Mouse (Mus musculus) layer of hippocampus, adult 9-10 months (tissue): Measurements from ENCODE around the gene Abce1.
A peak's percentile ranks its signal among the peaks of the same experiment; 100 is the strongest.
"Not testable (repeated sequence)": the region's sequence is repeated elsewhere in the genome, so short reads cannot be mapped to it uniquely, and the experiment has no call there.

Experiments
- DNase-seq: peaks from one replicate; pipeline ENCODE4 v3.0.0; 2022; ENCODE audit warnings: low spot score

Abce1 gene

GRCm38 (mm10) chr8:79711064-79711961 is at the start of gene Abce1, which contains the start of gene Anapc10:
Gene Abce1, minus strand, starts transcription at chr8:79711740.
Gene Anapc10, plus strand, starts transcription at chr8:79711820.
- DNase-seq, result peak; percentile 96

- no peak for DNase-seq
Measured at GRCm38 (mm10) chr8:79750305-79750704, 38.8 kb upstream of the Abce1 start.

- no peak for DNase-seq
Measured at GRCm38 (mm10) chr8:79748591-79748990, 37.1 kb upstream of the Abce1 start.

- no peak for DNase-seq
Measured at GRCm38 (mm10) chr8:79748171-79748570, 36.6 kb upstream of the Abce1 start.

DNA sequence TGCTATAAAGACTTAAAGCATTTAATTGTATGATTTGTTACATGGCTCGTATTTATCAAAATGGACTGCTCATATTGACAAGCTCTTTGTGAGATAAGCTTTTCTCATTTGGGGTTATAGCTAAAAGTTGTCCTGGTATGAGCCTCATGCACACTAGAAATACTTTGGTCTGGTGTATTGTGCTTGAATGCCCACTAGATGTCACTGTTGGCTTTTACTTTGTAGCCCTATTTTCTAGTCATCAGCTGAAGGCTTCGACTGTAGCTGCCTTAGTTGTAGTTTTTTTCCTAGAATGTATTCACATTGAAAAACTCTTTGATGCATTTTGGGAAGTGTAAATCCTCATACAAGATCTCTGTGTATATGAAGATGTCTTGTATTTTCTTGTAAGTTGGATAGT is 22.8 kb upstream of the Abce1 start:
- DNase-seq, result peak; percentile 65

GRCm38 (mm10) chr8:79727900-79728299 is 16.4 kb upstream of the Abce1 start:
- no peak for DNase-seq

DNA sequence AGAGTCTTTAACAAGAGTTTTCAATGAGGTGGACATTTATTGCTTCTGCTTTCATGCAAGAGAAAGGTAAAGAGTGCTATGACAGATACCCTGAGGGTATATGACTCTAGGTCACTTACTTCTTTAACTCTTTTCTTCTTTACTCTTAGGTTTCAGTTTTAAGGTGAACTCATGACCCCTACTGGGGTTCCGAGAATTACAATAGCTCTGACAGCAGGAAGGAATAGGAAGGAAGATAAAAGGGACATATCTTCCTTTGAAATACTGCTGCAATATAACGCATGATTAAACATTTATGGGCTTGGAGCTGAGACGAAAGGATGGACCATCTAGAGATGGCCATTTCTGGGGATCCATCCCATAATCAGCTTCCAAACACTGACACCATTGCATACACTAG is 13.0 kb upstream of the Abce1 start:
- DNase-seq, result no peak

DNA sequence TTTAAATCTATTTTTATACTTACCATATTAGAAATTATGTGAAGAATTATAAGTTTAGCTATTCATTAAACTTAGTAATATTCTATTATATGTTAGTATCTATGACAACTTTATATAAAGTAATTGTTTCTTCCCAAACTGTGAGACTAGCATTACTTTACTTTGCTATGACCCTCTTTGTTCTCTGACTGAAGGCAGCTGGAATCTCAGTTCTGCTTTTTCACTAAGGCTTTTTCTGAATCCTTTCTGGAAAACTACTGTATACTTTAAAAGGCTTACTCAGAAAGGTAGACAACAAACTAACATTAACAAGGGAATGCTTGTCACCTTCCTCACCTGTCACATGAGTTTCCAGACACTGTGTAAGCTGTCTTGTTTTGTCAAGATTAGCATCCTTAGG is 11.8 kb upstream of the Abce1 start:
- no peak for DNase-seq

DNA sequence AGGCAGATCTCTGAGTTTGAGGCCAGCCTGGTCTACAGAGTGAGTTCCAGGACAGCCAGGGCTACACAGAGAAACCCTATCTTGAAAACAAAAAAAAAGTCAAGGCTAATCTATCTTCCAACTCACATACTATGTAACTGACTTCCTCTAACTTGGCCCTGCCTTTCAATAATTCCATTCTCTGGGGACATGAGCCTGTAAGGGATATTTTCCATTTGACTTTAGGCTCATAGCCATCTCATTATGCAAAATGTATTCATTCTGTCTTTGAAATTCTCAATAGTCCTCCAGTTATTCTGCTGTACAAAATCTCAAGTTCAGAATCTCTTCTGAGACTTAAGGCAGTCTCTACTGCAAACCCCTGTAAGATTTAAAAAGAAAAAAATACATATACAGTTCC is 10.0 kb upstream of the Abce1 start:
- DNase-seq, result no peak

GRCm38 (mm10) chr8:79712676-79713075 is 1.1 kb upstream of the Abce1 start:
- no peak for DNase-seq

- no peak for DNase-seq
Measured at GRCm38 (mm10) chr8:79706687-79707086, 4.9 kb downstream of the Abce1 start.

DNA sequence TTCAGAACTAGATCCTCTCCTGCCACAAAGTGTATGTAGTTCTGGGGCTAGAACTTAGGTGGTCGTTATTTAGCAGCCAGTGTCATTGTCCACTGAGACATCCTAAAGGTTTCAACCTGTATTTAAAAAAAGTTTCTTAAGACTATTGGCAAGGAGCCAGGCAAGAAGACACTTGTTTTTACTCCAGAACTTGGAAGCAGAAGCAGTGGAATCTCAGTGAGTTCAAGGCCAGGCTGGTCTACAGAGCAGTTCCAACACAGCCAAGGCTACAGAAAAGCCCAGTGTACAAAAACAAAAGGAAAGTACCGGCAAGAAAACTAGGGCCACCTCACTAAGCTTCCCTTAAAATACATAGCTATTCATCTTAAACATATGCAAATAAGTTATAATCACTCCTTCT is 19.0 kb downstream of the Abce1 start:
- no peak for DNase-seq

DNA sequence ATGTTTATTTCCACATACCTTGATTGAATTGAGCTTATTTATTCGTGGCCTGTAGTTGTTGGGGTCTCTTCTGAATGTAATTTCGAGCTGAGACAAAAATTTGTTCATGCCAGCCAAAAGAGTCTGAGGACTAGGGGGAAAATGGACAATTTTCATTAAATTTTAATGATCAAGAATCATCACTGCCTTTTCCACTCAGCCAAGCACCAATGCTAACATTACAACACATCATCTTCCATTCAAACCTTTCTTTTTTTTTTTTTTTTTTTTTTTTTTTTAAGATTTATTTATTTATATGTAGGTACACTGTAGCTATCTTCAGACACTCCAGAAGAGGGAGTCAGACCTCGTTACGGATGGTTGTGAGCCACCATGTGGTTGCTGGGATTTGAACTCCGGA is 25.6 kb downstream of the Abce1 start:
- not testable (repeated sequence) for DNase-seq

GRCm38 (mm10) chr8:79680965-79681364 is 30.6 kb downstream of the Abce1 start:
- no peak for DNase-seq

GRCm38 (mm10) chr8:79680555-79680954 is 31.0 kb downstream of the Abce1 start:
- no peak for DNase-seq

DNA sequence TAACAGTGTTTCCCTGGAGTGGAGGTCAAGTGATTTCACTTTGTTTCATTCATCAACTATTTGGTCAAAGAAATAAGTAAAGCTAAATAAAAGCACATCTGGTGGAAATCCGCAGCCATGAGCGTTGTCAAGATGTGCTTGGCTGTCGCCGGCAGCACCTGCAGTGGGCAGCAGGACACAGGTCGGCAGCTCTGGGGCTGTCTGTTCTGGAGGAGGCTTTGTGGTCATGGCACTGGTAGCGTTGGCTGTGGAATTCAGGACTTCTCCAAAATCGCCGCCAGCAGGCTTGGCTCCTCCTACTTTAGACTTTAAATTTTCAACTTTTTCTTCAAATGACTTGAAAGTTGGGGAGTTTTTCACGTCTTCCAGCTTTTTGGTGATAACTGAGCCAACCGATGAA is 31.5 kb downstream of the Abce1 start:
- DNase-seq, result not testable (repeated sequence)

GRCm38 (mm10) chr8:79679005-79679404 is 32.5 kb downstream of the Abce1 start:
- no peak for DNase-seq

DNA sequence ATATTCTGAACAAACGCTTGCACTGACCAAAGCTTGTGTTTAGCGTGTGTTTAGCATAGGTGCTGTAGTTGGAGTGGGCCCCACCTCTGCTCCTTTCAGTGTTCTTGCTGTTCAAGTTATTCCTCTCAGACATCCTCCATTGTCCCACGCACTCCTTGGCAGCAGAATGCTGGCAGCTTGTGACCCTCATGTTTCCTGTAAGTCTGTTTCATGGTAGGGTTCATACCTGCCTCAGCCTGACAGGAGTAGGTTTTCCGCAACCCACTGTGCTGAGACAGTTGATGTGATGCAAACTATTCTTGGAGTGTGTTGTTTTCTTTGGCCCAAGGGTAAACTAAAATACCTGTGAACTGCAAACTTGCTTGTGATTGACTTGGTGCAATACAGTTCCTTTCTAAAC is 35.1 kb downstream of the Abce1 start:
- DNase-seq, result no peak

- DNase-seq, result not testable (repeated sequence)
Measured at GRCm38 (mm10) chr8:79658715-79659114, 52.8 kb downstream of the Abce1 start.

DNA sequence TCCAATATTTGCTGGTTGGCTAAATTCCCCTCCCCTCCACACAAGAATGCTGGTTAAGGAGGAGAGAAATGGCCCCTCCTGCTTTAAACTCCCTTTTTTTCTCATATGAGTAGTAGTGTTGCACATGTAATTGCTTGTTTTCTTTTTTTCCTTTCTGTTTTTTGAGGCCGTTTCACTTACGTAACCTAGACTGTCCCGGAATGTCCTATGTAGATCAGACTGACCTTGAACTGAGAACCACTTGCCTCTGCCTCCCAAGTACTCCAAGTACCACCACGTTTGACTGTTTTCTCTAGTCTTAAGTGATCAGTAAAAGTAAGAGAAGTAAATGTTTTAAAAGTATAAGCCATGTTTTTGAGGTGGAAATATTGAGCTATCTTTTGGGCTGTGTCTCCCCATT is 57.8 kb downstream of the Abce1 start:
- no peak for DNase-seq

DNA sequence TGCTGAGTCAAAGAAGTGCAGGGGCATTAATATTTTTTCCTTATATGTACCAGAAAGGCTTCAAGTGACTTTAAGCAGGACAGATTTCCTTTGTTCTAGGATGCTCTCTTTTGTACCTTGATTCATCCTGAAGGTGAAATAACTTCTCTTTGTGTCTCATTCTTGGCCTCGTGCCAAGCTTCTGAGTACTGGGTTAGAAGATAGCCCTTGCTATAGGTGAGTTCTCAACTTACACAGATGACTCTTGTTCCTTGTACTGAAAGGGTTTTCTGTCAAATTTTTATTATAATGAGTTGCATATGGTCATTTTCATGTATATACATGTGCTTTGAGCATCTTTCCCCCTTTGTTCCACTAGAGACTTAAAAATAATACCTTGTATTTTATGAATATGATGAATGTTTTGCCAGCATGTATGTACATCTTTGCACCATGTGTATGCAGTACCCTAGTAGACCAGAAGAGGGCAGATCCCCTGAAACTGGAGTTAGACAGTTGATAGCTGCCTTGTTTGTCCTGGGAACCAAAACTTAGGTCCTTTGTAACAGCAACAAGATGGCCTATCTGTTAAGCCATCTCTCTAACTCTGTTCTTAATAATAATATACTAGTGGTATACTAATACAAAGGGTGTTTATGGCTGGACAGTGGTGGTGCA is 61.3 kb downstream of the Abce1 start:
- no peak for DNase-seq

- no peak for DNase-seq
Measured at GRCm38 (mm10) chr8:79649569-79649968, 62.0 kb downstream of the Abce1 start.

GRCm38 (mm10) chr8:79641119-79641518 is 70.4 kb downstream of the Abce1 start:
- no peak for DNase-seq
